Mouse (Mus musculus): Measurements from ENCODE around the gene Krt35.

Gene Krt35

GRCm38 (mm10) chr11:100066236-100067010, 29.6 kb downstream of the Krt35 start:
- peak; percentile 31 for DNase-seq (ENCODE audit: low read depth, low spot score)

GRCm38 (mm10) chr11:100058875-100059274, 37.2 kb downstream of the Krt35 start:
- no peak for DNase-seq (ENCODE audit: low read depth, low spot score)

GRCm38 (mm10) chr11:100055686-100056655, 40.1 kb downstream of the Krt35 start:
- DNase-seq (ENCODE audit: low read depth, low spot score), result peak; percentile 16

GRCm38 (mm10) chr11:100050451-100050850, 45.6 kb downstream of the Krt35 start, which contains the start of gene Krt31:
Gene Krt31 (minus strand): TSS chr11:100050551.
- no peak for DNase-seq (ENCODE audit: low read depth, low spot score)

GRCm38 (mm10) chr11:100047193-100047592, 48.8 kb downstream of the Krt35 start:
- DNase-seq (ENCODE audit: low read depth, low spot score), result no peak

- peak; percentile 27 for DNase-seq (ENCODE audit: low read depth, low spot score)
These were observed 49.7 kb downstream of the Krt35 start for GRCm38 (mm10) chr11:100046303-100046866.

Data from brain, adult 2 months (tissue).